Mouse (Mus musculus) left cerebral cortex, postnatal 10 days (tissue): ENCODE data around the gene Olfr952. TPM values are rescaled to one million over a fixed set of nuclear protein-coding genes. Genes with fewer than 3 reads are reported as not detected.

Experiments used
- DNase-seq, 2 experiments: peaks; one replicate each; pipeline ENCODE4 v3.0.0; 2021 to 2022; ENCODE audit warnings: low spot score in 2 of 2, mixed read lengths in 1 of 2; ENCODE audit errors: extremely low spot score in 1 of 2
- intact Hi-C: fragments of 180-260 bp; cut with DNase I; formaldehyde crosslinking; loops from one replicate; pipeline ENCODE4 v1.15.1; 2025
- total RNA-seq, 2 experiments: library from RNA; stranded (reverse); gene quantifications; 2 replicates each; pipeline ENCODE4 v1.2.3; 2021

Olfr952 gene
- not detected for total RNA-seq

DNA sequence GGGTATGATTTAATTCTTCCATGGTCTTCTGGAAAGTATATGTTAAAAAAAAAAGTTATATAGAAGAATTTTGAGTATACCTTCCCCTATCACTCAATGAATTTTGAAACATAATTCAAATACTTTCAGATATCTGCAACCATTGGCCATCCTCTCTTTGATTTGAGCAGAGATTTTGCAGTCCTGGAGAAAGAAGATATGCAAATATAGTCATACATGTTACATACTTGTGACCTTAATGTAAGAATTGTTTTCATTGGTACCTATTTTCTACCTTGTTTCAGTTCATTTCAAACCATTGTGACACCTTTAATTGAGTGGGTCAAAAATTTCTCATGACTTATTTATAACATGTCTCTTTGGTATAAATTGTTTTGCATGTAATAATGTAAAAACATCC, at the start of gene Olfr952:
Gene Olfr952, minus strand, starts transcription at position 101 of the 400 bp plus-strand sequence.
- DNase-seq, result no peak

DNA sequence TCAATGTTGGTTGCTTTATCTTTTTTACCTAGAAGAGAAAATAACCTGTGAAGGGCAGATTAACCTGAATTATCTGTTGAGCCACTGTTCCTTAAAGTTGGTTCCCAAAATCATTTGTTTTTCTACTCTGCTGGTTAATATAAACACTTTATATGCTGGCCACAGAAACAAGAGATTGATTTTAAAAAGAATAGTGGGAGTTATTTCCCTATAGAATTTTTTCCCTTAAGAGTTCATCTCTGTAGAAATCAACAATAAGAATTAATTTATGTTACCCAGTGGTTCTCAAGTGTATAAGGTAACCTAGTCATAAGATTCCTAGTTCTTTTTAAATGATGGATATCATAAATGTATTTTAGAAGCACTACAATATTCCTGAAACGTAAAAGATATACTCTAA, 44.9 kb upstream of the Olfr952 start, which contains the start of gene Olfr955:
Gene Olfr955, minus strand, starts transcription at position 101 of the 400 bp plus-strand sequence.
- no peak for DNase-seq
- intact Hi-C loops, result no loop called here

More for the DNA sequence above, at the start of gene Olfr952:
- intact Hi-C loops, result no loop called here

DNA sequence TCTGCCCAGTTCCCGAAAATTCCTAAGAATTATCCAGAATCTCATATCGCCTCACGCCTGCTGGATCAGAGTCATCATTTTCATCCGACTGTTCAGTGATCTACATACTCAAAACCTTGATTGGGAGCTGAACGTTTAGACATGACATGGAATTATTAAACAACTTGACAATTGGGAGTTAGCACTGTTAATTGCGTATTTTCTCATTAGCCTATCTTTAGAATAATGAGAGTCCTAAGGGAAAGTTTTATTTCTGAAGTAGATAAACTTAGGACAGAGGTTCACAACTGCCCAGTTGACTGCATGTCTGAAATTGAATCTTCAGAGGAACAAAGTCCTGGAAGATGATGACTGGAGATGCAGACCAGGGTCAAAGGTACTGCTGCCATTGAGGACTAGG, 29.5 kb upstream of the Olfr952 start, which contains the start of gene Olfr954:
Gene Olfr954, plus strand, starts transcription at position 301 of the 400 bp plus-strand sequence.
- DNase-seq, result no peak
- intact Hi-C loops, result no loop called here

- no peak for DNase-seq
- intact Hi-C loops, result no loop called here
Observed at GRCm38 (mm10) chr9:39387110-39387509, 39.8 kb downstream of the Olfr952 start, which contains the start of gene Olfr951. Gene Olfr951, plus strand, starts transcription at chr9:39387410.

Other genes starting within 250 kb of the Olfr952 start
- gene Olfr944, start 225.2 kb downstream of the Olfr952 start, total RNA-seq, result not detected
- gene Olfr1537, start 177.2 kb downstream of the Olfr952 start, total RNA-seq, result not detected
- not detected for gene Olfr945, start 150.3 kb downstream of the Olfr952 start, total RNA-seq
- not detected for gene Olfr948, start 101.1 kb downstream of the Olfr952 start, total RNA-seq
- gene Olfr951, start 39.7 kb downstream of the Olfr952 start, total RNA-seq, result not detected
- not detected for gene Olfr954, start 29.6 kb upstream of the Olfr952 start, total RNA-seq
- not detected for gene Olfr955, start 44.8 kb upstream of the Olfr952 start, total RNA-seq
- gene Olfr44, start 66.8 kb upstream of the Olfr952 start, total RNA-seq, result not detected
- not detected for gene Olfr957, start 88.7 kb upstream of the Olfr952 start, total RNA-seq
- not detected for gene Olfr958, start 126.9 kb upstream of the Olfr952 start, total RNA-seq
- not detected for gene Olfr959, start 148.4 kb upstream of the Olfr952 start, total RNA-seq
- 10 to 100 TPM; 21.0 to 26.1 TPM for gene AW551984, start 177.3 kb upstream of the Olfr952 start, total RNA-seq
- not detected for gene Olfr148, start 183.5 kb upstream of the Olfr952 start, total RNA-seq
- gene Olfr960, start 194.2 kb upstream of the Olfr952 start, total RNA-seq, result not detected
- gene Olfr961, start 217.9 kb upstream of the Olfr952 start, total RNA-seq, result not detected
- gene Olfr963, start 240.1 kb upstream of the Olfr952 start, total RNA-seq, result not detected